Mouse (Mus musculus) brown adipose tissue, adult 24 weeks (tissue): ENCODE measurements around the gene Hexim1. TPM values are rescaled to one million over a fixed set of nuclear protein-coding genes. Genes with fewer than 3 reads are reported as not detected.
A peak's percentile ranks its signal among the peaks of the same experiment; 100 is the strongest.

ENCODE experiments used
- H3K27ac ChIP-seq: fragments of 200-500 bp; replicated peaks from 2 replicates; pipeline ENCODE4 v1.5.1; 2012; ENCODE audit warnings: low read depth, mild to moderate bottlenecking, low read length
- H3K4me1 ChIP-seq: fragments of 200-500 bp; 2 replicates; pipeline ENCODE4 v1.6.1; 2012; ENCODE audit warnings: low read length, mixed read lengths; ENCODE audit not compliant: control insufficient read depth, insufficient read depth, insufficient read length
- H3K4me3 ChIP-seq: fragments of 200-500 bp; 2 replicates; pipeline ENCODE4 v1.5.1; 2012; ENCODE audit warnings: low read depth, mild to moderate bottlenecking, low read length, moderate library complexity; ENCODE audit not compliant: insufficient read depth
- polyA plus RNA-seq: library from polyadenylated mRNA; stranded (reverse); fragments of >200 nt; gene quantifications from 2 replicates; pipeline ENCODE4 v1.2.4, GENCODE M21; 2012; ENCODE audit not compliant: missing spikeins, insufficient read depth, insufficient read length

Hexim1 gene
- polyA plus RNA-seq, 1 experiment: 40.8 TPM

GRCm38 (mm10) chr11:103119609-103120008 is 3.6 kb downstream of the Hexim1 start:
- Histone ChIP-seq H3K4me1 (peaks cover 2% of the 10 kb centered on the region; the same call in 1 of the 2 replicates), H3K27ac (no peak overlapping the region), H3K4me3 (no peak overlapping the region)

DNA sequence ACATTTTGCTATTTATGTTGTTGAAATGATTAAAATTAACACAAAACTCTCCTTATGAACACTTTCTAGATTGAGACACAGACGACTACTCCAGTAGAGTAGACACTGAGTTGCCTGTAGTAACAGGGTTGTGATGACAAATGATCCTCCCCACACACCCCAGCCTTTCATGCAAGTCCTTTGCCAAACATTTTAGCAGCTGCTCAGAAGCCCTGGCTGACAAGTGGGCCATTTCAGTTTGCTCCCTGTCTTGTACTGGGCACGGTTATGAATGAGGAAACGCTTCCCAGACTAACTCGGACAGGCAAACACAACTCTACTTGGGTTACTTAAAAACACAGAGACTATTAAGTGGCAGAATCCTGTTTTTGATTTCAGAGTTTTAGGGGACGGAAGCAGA is 4.3 kb downstream of the Hexim1 start:
- Histone ChIP-seq H3K27ac (no peak overlapping the region), H3K4me3 (no peak overlapping the region), H3K4me1 (no peaks in the 10 kb centered on the region)

DNA sequence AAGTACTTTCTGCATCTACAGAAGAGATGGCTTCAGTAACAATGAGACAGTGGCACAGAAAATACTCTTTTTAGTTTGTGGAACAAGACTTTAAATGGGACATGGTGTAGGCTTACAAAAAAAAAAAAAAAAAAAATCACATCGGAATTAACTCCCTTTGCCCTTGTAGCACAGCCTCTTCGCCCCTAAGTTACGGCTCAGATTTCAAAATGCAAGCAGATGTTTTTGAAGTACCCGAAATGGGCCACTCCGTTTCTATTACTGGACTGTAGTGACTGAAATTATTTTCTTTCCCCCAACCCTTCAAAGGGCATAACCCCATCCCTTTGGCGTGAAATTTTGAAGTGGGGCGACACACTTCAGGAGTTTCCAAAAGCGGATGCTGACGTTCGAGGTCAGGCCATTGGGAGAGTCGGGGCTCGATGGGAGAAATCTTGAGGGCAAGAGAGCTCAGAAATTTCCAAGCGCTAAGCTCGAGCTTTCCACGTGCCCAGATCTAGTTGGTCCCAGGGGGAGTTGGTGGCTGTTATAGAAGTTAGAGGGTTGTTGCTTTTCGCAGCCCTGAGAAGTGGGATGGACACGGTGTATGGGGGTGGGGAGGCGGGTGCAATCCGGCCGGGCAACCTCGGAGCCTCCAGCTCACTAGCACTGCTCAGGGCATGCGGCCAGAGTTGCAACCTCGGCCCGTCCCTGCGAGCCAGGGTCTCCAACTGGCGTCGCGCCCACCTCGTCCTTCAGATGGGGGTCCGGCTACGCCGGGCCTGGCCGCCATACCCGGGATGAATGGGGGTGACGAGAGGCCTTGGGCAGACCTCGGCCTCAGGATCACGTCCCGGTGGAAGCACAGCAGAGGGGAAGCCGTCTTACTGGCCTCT is 15.9 kb downstream of the Hexim1 start, which contains the start of gene Hexim2:
Hexim2 (plus strand) TSS at position 729 of the 875 bp plus-strand sequence.
- H3K4me3 ChIP-seq: peak within 1 kb of the TSS; percentile 81
- peaks cover 7% of the 10 kb centered on the region for H3K4me1 ChIP-seq
- peak within 1 kb of the TSS; percentile 97 for H3K27ac ChIP-seq

DNA sequence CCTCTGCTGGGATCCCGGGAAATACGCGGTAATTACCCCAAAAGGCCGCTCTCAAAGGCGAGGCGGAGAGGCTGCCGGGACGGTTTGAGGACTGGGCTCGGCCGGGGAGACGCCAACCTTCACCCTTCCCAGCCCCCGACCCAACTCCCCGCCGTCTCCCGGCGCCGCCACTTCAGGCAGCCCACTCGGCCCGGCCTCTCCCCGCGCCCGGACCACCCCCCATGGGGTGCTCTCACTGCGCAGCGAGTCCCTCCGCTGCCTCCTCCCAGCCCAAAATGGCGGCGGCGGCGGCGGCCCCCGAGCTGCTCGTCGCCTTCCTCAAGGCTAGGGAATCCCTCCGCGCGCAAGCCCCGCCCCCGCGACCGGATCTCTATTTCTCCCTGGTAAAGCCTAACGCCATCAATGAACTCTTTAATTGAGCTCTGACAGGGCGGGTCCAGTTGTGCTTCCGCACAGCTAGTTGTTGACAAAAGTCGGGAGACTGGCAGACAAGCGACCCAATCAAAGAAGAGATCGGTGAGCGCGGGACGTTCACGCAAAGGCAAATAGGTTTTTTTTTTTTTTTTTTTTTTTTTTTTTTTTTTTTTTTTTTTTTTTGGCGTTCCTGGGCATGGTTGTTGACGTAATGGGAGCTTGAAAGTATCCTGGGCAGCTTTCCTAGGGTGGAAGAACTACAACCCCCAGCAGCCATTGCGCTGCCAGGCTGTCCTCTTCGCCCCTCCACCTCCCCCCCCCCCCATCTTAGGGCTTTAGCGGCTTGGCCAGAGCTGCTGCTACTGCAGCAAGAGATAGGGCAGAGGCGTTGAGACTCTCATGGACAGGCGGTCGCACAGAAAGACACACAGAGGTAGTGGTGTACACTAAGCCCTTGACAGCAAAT is 16.8 kb downstream of the Hexim1 start:
- peaks cover 7% of the 10 kb centered on the region for H3K4me1 ChIP-seq
- peak overlapping the region; percentile 81 for H3K4me3 ChIP-seq
- H3K27ac ChIP-seq: peak overlapping the region; percentile 97

DNA sequence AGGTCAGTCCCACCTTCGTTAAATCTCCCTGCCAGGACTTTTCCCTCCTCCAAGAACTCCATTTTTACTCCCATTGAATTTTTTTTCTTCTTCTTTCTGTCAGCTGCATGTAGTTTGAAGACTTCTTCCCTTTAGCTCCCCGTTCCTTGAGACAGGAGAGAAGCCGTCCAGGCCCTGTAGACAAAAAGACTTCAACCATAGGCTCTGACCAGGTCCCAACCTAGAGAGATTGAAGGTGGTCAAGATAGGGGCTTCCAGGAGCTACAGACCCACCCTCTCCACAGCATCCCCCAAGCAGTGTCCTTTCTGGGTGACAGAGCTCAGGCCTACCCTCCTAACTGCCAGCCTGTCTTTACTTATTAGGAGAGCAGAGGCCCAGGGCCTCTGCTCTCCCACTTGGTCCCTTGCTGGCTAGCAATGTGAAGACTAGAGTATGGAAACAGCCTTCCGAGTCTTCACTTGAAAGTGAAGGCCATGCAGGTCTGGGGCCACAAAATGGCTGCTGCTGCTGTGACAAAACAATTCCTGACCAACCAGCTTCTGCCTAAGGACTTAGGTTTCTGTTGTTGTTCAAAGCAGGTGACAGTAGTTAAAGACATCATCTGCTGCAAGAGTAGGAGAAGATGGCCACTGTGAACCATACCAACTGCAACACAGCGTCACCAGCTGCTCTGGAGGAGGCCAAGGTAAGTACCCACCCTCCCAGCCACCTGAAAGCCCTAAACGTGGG is 17.6 kb downstream of the Hexim1 start:
- peak overlapping the region; percentile 48 for H3K4me3 ChIP-seq

DNA sequence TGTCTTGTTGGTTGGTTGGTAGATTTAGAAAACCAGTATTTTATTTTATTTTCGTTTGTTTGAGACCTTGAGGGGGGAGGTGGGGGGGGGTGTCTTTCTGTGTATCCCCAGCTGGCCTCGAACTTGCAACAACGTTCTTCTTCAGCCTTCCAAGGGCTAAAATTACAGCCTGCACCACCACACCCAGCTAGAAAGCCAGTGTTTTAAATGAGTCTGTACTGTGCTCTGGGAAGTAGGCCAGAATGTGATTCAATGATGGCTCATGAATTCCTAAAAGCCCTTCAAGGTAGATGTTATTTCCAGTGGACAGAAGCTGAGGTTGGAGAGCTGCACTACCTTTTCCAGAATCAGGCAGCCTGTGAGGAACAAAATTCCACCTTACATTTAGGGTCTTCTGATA is 18.2 kb downstream of the Hexim1 start:
- H3K4me3 ChIP-seq: no peak overlapping the region
- H3K27ac ChIP-seq: no peak overlapping the region
- peaks cover 7% of the 10 kb centered on the region for H3K4me1 ChIP-seq

More for the DNA sequence above, 17.6 kb downstream of the Hexim1 start:
- Histone ChIP-seq H3K4me1 (peaks cover 7% of the 10 kb centered on the region), H3K27ac (peak overlapping the region; percentile 74)

- H3K27ac ChIP-seq: no peak overlapping the region
- H3K4me1 ChIP-seq: peaks cover 20% of the 10 kb centered on the region
- no peak overlapping the region for H3K4me3 ChIP-seq
Observed at GRCm38 (mm10) chr11:103136039-103136577, 20.1 kb downstream of the Hexim1 start.

DNA sequence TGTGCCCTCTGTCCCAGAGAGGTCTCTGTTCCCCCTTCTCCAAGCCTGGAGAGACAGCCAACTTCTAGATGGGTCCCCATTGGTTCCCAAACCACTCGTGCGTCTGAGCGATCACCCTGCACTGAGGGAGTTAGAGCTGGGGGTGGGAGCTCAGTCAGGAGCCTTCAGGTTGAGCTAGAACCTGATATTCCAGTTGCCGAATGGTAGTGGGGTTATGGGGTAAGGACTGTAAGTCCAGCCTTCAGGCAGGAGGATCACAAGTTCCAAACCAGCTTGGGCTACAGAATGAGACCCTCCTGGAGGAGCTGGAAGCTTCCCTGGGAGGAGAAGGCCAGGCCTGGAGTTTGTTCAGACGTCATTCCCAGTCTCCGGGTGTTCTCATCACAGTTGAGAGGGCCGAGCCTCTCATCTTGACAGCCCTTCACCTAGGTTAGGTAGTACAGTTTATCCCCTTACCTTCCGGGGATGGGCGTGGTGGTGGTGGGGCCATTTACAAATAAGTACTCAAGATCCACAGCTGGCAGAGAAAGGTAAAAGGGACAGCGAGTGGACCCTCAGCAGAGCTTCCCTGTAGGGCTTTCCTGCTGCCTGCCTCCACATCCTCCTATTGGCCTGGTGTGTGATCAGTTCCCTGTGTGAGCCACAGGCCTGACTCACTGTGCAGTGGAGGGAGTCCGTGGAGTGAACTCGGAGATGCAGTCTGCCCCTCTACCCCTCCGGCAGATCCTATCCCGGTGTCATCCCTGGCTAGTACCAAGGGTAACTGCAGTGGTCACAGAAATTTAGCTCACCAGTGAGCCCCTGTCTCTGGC is 24.1 kb downstream of the Hexim1 start:
- no peak overlapping the region for H3K4me3 ChIP-seq
- H3K27ac ChIP-seq: peak overlapping the region; percentile 96
- peaks cover 41% of the 10 kb centered on the region for H3K4me1 ChIP-seq

GRCm38 (mm10) chr11:103140763-103141100 is 24.7 kb downstream of the Hexim1 start:
- Histone ChIP-seq H3K27ac (peak overlapping the region; percentile 96), H3K4me1 (peaks cover 41% of the 10 kb centered on the region), H3K4me3 (no peak overlapping the region)

GRCm38 (mm10) chr11:103141101-103141943 is 25.3 kb downstream of the Hexim1 start:
- Histone ChIP-seq H3K27ac (peak overlapping the region; percentile 96), H3K4me3 (0 out of 2 replicates have a peak overlapping the region, but pooled peaks have one; percentile 32), H3K4me1 (peaks cover 41% of the 10 kb centered on the region)

DNA sequence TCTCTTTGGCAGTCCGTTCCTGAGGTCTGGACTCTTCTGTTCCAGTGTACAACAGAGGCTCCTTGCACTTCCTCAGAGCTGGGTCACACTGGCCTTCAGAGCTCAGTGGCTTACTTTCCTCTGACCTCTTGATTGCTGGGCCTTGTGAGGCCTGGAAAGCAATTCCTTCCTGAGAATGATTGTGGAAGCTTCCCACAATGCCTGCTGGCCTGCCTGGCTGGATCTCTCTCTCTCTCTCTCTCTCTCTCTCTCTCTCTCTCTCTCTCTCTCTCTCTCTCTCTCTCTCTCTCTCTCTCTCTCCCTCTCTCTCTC is 25.9 kb downstream of the Hexim1 start:
- peak overlapping the region; percentile 32; the same call in 1 of the 2 replicates for H3K4me3 ChIP-seq
- H3K4me1 ChIP-seq: peaks cover 41% of the 10 kb centered on the region
- H3K27ac ChIP-seq: peak overlapping the region; percentile 96

DNA sequence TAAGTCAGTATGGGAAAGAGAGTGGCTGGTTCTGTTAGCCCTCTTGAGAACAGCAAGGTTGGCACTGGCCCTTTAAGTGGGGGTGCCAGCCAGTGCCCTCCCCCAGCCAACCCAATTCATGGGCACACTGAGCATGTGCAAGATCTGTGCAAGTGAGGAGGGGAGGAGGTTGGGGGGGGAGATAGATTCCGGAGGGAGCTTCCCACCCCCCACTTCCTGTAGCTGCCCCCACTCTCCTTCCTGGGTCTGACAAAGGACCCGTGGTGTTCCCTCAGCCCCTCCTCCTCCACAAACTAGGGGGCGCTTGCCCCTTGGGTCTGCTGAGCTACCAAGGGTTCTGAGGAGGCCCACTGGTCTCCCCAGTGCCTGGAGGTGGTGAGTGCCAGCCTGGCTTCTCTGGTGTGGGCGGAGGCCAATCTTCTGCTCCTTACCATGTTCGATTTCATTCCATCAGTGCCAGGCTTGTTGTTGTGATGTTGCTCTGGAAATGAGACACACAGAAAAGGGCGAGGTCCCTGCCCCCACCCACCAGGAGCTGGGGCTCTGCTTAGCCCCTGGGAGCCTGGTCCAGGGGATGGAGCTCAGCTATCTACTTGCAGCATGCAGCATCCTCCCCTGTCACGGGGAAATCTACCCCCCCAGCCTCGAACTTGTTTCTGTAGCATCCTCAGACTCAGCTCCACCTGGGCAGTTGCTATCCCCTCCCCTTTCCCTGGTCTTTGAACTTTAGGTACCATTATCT is 26.6 kb downstream of the Hexim1 start:
- Histone ChIP-seq H3K4me3 (peak overlapping the region; percentile 32), H3K27ac (peak overlapping the region; percentile 96), H3K4me1 (peaks cover 41% of the 10 kb centered on the region)
